Mouse (Mus musculus) liver, adult 2 months (tissue): ENCODE data around the gene Lrrc71.

Source experiments
- CTCF ChIP-seq: fragments of 200-500 bp; IDR thresholded peaks from 2 replicates; pipeline ENCODE4 v1.5.1; 2011; ENCODE audit warnings: low read depth, low read length, control low read depth
- POLR2A ChIP-seq: fragments of 200-500 bp; IDR thresholded peaks from 2 replicates; pipeline ENCODE4 v1.6.1; 2011; ENCODE audit warnings: low read length, control low read depth; ENCODE audit not compliant: insufficient read depth; ENCODE audit errors: extremely low read depth

- TF ChIP-seq CTCF, result no peak
- no peak for TF ChIP-seq POLR2A
Observed at GRCm38 (mm10) chr3:87783282-87784023, 35.0 kb upstream of the Lrrc71 start.
